Comparison of ENCODE assay signal across 35 mouse cellular contexts in the genomic region with DNA sequence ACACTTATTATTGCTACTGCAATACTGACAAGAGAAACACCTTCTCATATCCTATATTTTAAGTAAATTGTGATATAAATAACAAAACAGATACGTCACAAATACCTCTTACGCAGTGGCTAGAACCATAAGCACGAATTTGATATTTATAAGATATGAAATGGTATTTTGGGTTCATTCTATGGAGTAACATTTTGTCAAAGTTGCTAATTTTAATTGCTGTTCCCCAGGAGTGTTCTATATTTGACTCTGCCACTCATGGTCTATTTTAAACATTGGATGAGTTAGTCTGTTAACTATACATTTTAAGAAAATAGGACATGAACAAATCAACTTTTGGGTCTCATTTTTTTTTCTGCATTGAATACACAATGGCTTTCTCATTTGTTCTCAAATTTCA.
"Had no signal": no experiment of that assay in that cellular context is flagged by ENCODE, and none has a peak within 500 bp of the region (broad histone marks: within the 10 kb centered on the region; RNA-seq: fewer than 3 reads in every experiment).

No protein-coding gene starts in this region.

- H3K27me3 ChIP-seq: heart, embryonic 12.5 days; heart, embryonic 13.5 days; heart, embryonic 15.5 days; hindbrain, embryonic 12.5 days; hindbrain, embryonic 13.5 days; hindbrain, embryonic 15.5 days; intestine, embryonic 15.5 days; kidney, embryonic 15.5 days had no signal

- H3K9ac ChIP-seq: heart, embryonic 12.5 days; heart, embryonic 13.5 days; heart, embryonic 15.5 days; hindbrain, embryonic 12.5 days; hindbrain, embryonic 13.5 days; hindbrain, embryonic 14.5 days; hindbrain, embryonic 15.5 days; intestine, embryonic 15.5 days; kidney, embryonic 15.5 days had no signal

- H3K27ac ChIP-seq: heart, embryonic 10.5 days; heart, embryonic 13.5 days; heart, embryonic 15.5 days; hindbrain, embryonic 10.5 days; hindbrain, embryonic 12.5 days; hindbrain, embryonic 13.5 days; hindbrain, embryonic 14.5 days; hindbrain, embryonic 15.5 days; hindbrain, postnatal 0 days; intestine, embryonic 15.5 days; kidney, embryonic 15.5 days; kidney, postnatal 0 days; layer of hippocampus, adult 2 months had no signal

- H3K4me1 ChIP-seq: heart, embryonic 12.5 days; heart, embryonic 13.5 days; heart, embryonic 15.5 days; hindbrain, embryonic 12.5 days; hindbrain, embryonic 13.5 days; hindbrain, embryonic 15.5 days; intestine, embryonic 15.5 days had no signal

- H3K4me3 ChIP-seq: heart, embryonic 10.5 days; heart, embryonic 12.5 days; heart, embryonic 13.5 days; heart, embryonic 15.5 days; hindbrain, embryonic 10.5 days; hindbrain, embryonic 12.5 days; hindbrain, embryonic 13.5 days; hindbrain, embryonic 15.5 days; intestine, embryonic 15.5 days; kidney, embryonic 15.5 days; layer of hippocampus, adult 2 months had no signal

- H3K4me2 ChIP-seq: heart, embryonic 11.5 days; heart, embryonic 12.5 days; heart, embryonic 13.5 days; heart, embryonic 15.5 days; hindbrain, embryonic 12.5 days; hindbrain, embryonic 13.5 days; hindbrain, embryonic 14.5 days; hindbrain, embryonic 15.5 days; intestine, embryonic 15.5 days; kidney, embryonic 15.5 days had no signal

- H3K9me3 ChIP-seq: heart, embryonic 10.5 days; heart, embryonic 12.5 days; heart, embryonic 13.5 days; heart, embryonic 15.5 days; hindbrain, embryonic 10.5 days; hindbrain, embryonic 12.5 days; hindbrain, embryonic 13.5 days; hindbrain, embryonic 15.5 days; intestine, embryonic 15.5 days; kidney, embryonic 15.5 days had no signal

- H3K36me3 ChIP-seq: heart, embryonic 10.5 days; heart, embryonic 12.5 days; heart, embryonic 15.5 days; hindbrain, embryonic 10.5 days; hindbrain, embryonic 12.5 days; hindbrain, embryonic 13.5 days; hindbrain, embryonic 15.5 days; intestine, embryonic 15.5 days; kidney, embryonic 15.5 days had no signal

- DNase-seq: heart, postnatal 10 days; heart, postnatal 14 days; heart, postnatal 36 days; heart, postnatal 4 days; kidney, adult 11 months; kidney, adult 18-20 months; kidney, adult 2 months; kidney, adult 8-10 months; kidney, adult 9 months; kidney, postnatal 10 days; kidney, postnatal 14 days; kidney, postnatal 25 days; kidney, postnatal 36 days; kidney, postnatal 4 days; layer of hippocampus, adult 9-11 months; layer of hippocampus, postnatal 36 days had no signal

- ATAC-seq: hindbrain, embryonic 16.5 days; hindbrain, postnatal 0 days; inflammation-experienced regulatory T-cells, adult 6 months; intestine, embryonic 15.5 days; intestine, embryonic 16.5 days; intestine, postnatal 0 days had no signal
